ENCODE assay signal across 9 mouse cellular contexts in the genomic region with DNA sequence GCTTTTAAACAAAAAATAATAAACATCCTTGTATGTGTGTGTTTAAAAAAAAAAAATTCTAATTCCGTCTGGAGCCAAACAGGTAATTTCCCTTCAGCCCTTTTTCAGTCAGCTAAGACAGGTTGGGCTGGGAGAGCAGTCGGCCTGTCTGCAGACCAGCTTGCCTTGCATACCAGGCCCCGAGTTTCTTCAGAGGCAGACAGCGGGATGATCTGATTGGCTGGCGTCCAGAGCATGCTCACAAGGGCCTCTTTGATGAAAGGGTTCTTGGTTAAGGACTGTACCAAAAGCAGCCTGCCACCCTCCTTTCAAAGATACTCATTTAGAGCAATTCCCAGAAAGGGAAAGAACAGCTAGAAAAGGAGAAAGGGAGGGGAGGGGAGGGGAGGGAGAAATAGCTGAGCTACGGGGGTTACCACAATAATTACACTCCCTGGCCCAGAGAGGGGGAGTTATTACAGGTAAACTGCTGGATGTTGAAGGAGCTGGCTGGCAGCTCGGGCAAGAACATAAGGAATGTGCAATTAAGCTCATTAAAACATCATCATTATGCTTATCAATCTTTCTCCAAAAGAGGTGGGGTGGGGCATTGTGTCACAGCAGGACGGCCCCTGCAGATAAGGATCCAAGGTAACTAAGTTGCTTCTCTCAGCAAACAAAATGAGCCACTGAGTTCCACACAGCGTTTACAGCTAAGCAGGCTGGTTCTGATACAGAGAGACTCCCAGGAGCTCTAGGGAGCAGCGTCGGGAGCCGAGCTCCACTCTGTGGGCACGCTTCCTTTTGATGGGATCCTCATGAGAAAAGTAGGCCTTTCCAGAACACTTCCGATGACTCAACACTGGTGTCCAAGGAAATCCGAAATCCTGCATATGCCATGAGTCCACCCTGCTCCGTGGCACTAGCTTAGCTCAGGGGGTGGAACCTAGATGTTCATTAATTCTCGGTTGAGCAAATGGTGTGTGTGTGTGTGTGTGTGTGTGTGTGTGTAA.
DNase-seq lines count a peak whose midpoint lies in the region; ATAC-seq and TF ChIP-seq lines count a peak whose summit lies in the region.
"Had no signal": no experiment of that assay in that cellular context is flagged by ENCODE, and none has a peak within 500 bp of the region (broad histone marks: within the 10 kb centered on the region; RNA-seq: fewer than 3 reads in every experiment).

No protein-coding gene starts in this region.

- no peak overlapping the region for H3K9ac ChIP-seq in lung, embryonic 16.5 days (ENCODE audit: low read length)
- no peak overlapping the region for H3K9ac ChIP-seq in midbrain, postnatal 0 days (replicated peaks; ENCODE audit: low read length, poor library complexity, severe bottlenecking)

- no peak for TF ChIP-seq CTCF in midbrain, postnatal 0 days (IDR thresholded peaks at IDR 0.05)

- H3K27me3 ChIP-seq in lung, embryonic 16.5 days (ENCODE audit: control insufficient read depth, insufficient read depth, low read depth, low read length): no peaks in the 10 kb centered on the region
- peaks cover 15% of the 10 kb centered on the region for H3K27me3 ChIP-seq in hindbrain, embryonic 10.5 days (ENCODE audit: insufficient read depth, poor library complexity, severe bottlenecking)
- no peaks in the 10 kb centered on the region for H3K27me3 ChIP-seq in midbrain, postnatal 0 days (ENCODE audit: insufficient read depth, low read length)

- H3K9me3 ChIP-seq in lung, embryonic 16.5 days (ENCODE audit: control insufficient read depth, low read length): no peaks in the 10 kb centered on the region
- H3K9me3 ChIP-seq in hindbrain, embryonic 10.5 days: no peaks in the 10 kb centered on the region
- H3K9me3 ChIP-seq in midbrain, postnatal 0 days (ENCODE audit: low read length): no peaks in the 10 kb centered on the region

- no peak overlapping the region for H3K4me3 ChIP-seq in lung, embryonic 16.5 days (ENCODE audit: low read length)
- no peak overlapping the region for H3K4me3 ChIP-seq in hindbrain, embryonic 10.5 days
- H3K4me3 ChIP-seq in midbrain, postnatal 0 days (ENCODE audit: low read depth, low read length): no peak overlapping the region
- H3K4me3 ChIP-seq: left cerebral cortex, adult 2 months had no signal

- intact Hi-C loops in heart, postnatal 25 days (cut with DNase I): no loop called here

- peak; percentile 57 for ATAC-seq in lung, embryonic 16.5 days (ENCODE audit: low read depth)
- ATAC-seq in midbrain, postnatal 0 days (ENCODE audit: low FRiP score): peak; percentile 85

- 42% methylated on average over 17 of the region's 17 CpGs for WGBS in lung, embryonic 16.5 days
- WGBS in hindbrain, embryonic 10.5 days: 58% methylated on average over 17 of the region's 17 CpGs
- WGBS in midbrain, postnatal 0 days: 45% methylated on average over 17 of the region's 17 CpGs

- no peak overlapping the region for H3K27ac ChIP-seq in lung, embryonic 16.5 days (ENCODE audit: low read length)
- 0 out of 2 replicates have a peak overlapping the region, but pooled peaks have one; percentile 50 for H3K27ac ChIP-seq in hindbrain, embryonic 10.5 days
- H3K27ac ChIP-seq in midbrain, postnatal 0 days (ENCODE audit: low read depth, low read length): peak overlapping the region; percentile 47
- H3K27ac ChIP-seq: left cerebral cortex, adult 2 months had no signal

- H3K4me2 ChIP-seq in lung, embryonic 16.5 days (ENCODE audit: low read depth, low read length): no peak overlapping the region
- H3K4me2 ChIP-seq in midbrain, postnatal 0 days (ENCODE audit: low read depth, low read length, poor library complexity, severe bottlenecking): 0 out of 2 replicates have a peak overlapping the region, but pooled peaks have one; percentile 10

- peaks cover 10% of the 10 kb centered on the region for H3K4me1 ChIP-seq in lung, embryonic 16.5 days (replicated peaks; ENCODE audit: control insufficient read depth, insufficient read depth, low read length)
- H3K4me1 ChIP-seq in hindbrain, embryonic 10.5 days (replicated peaks): peaks cover 30% of the 10 kb centered on the region
- H3K4me1 ChIP-seq in midbrain, postnatal 0 days (ENCODE audit: insufficient read depth, low read length): peaks cover 7% of the 10 kb centered on the region; the same call in 1 of the 2 replicates

- H3K36me3 ChIP-seq in lung, embryonic 16.5 days (ENCODE audit: control insufficient read depth, insufficient read depth, low read length): no peaks in the 10 kb centered on the region
- H3K36me3 ChIP-seq in hindbrain, embryonic 10.5 days: no peaks in the 10 kb centered on the region
- H3K36me3 ChIP-seq in midbrain, postnatal 0 days (ENCODE audit: insufficient read depth, low read length): no peaks in the 10 kb centered on the region

- no peak for DNase-seq in lung, postnatal 25 days (ENCODE audit: low spot score)
- DNase-seq in cerebellum, postnatal 10 days: peak; percentile 80 to 86
- peak; percentile 68 for DNase-seq in hindbrain, embryonic 10.5 days (ENCODE audit: low spot score)
- peak; percentile 51 to 68 for DNase-seq in layer of hippocampus, postnatal 14 days (ENCODE audit: low spot score in 2 of 2)
- peak; percentile 90 for DNase-seq in midbrain, postnatal 0 days (ENCODE audit: low spot score)
- DNase-seq in natural killer cell, adult 2 months (ENCODE audit: low spot score in 2 of 2): no peak
- DNase-seq in heart, postnatal 25 days (ENCODE audit: low spot score): no peak

Comparison
In these comparisons a context has a peak if more than half of its experiments do, and no peak if none do; other contexts are left out.
1. DNase-seq: peak in cerebellum, postnatal 10 days (2 of 2), hindbrain, embryonic 10.5 days (single experiment), layer of hippocampus, postnatal 14 days (2 of 2) and midbrain, postnatal 0 days (single experiment); none in lung, postnatal 25 days (single experiment), natural killer cell, adult 2 months (0 of 2) and heart, postnatal 25 days (single experiment).